Comparison of ENCODE assay signal across 14 mouse cellular contexts in the genomic region with DNA sequence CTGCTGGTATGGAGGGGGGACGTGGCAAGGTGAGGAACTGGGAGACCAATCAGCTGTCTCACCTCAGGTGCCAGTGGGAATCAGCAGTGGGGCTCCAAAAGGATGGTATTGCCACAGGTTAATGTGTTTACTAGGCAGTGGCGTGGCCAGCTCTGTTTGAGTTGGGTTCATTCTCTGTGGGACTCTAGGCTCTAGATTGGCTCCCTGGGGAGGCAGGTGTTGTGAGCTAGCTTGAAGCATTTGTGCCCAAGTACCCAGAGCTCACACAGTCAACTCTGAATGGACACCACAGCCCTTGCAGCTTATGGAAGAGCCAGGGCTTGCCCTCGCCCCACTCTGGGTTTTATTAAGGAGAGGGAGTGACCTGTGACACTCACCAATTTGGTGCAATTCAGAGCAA. TPM values are rescaled to one million over a fixed set of nuclear protein-coding genes. Genes with fewer than 3 reads are reported as not detected.
DNase-seq lines count a peak whose midpoint lies in the region; ATAC-seq and TF ChIP-seq lines count a peak whose summit lies in the region.
"Had no signal": no experiment of that assay in that cellular context is flagged by ENCODE, and none has a peak within 500 bp of the region (broad histone marks: within the 10 kb centered on the region; RNA-seq: fewer than 3 reads in every experiment).

No protein-coding gene starts in this region.

- TF ChIP-seq POLR2A in bone marrow, adult 2 months (IDR thresholded peaks at IDR 0.05; ENCODE audit: borderline replicate concordance, control insufficient read depth, low read depth, low read length), result no peak

- no peak for TF ChIP-seq CTCF in bone marrow, adult 2 months (IDR thresholded peaks at IDR 0.05; ENCODE audit: control insufficient read depth, insufficient read depth, low read length)

- no peaks in the 10 kb centered on the region for H3K27me3 ChIP-seq in heart, embryonic 15.5 days
- no peaks in the 10 kb centered on the region; the same call in 1 of the 2 replicates for H3K27me3 ChIP-seq in heart, embryonic 12.5 days (replicated peaks)
- H3K27me3 ChIP-seq in limb, embryonic 10.5 days (ENCODE audit: low read depth, poor library complexity, severe bottlenecking), result no peaks in the 10 kb centered on the region
- H3K27me3 ChIP-seq: neural tube, embryonic 15.5 days had no signal

- peak overlapping the region; percentile 3; the same call in 1 of the 2 replicates for H3K27ac ChIP-seq in heart, embryonic 15.5 days
- no peak overlapping the region for H3K27ac ChIP-seq in heart, embryonic 12.5 days (ENCODE audit: poor library complexity, severe bottlenecking)
- H3K27ac ChIP-seq in bone marrow, adult 2 months (ENCODE audit: control insufficient read depth, insufficient read depth, low read depth, low read length, poor library complexity), result peak overlapping the region; percentile 64
- H3K27ac ChIP-seq in limb, embryonic 10.5 days, result peak overlapping the region; percentile 80
- H3K27ac ChIP-seq: liver, embryonic 14.5 days; neural tube, embryonic 15.5 days had no signal

- H3K4me2 ChIP-seq in heart, embryonic 15.5 days, result no peak overlapping the region
- H3K4me2 ChIP-seq in heart, embryonic 12.5 days, result no peak overlapping the region
- H3K4me2 ChIP-seq: midbrain, embryonic 11.5 days; neural tube, embryonic 15.5 days had no signal

- ATAC-seq in heart, embryonic 15.5 days (replicated peaks; ENCODE audit: insufficient number of reproducible peaks, insufficient read depth, low FRiP score, low read depth), result no peak
- no peak for ATAC-seq in heart, embryonic 12.5 days (ENCODE audit: insufficient number of reproducible peaks, low FRiP score)

- H3K9ac ChIP-seq in heart, embryonic 15.5 days, result no peak overlapping the region
- H3K9ac ChIP-seq in heart, embryonic 12.5 days, result no peak overlapping the region
- H3K9ac ChIP-seq: liver, embryonic 14.5 days; neural tube, embryonic 15.5 days had no signal

- H3K9me3 ChIP-seq in heart, embryonic 15.5 days (replicated peaks), result no peaks in the 10 kb centered on the region
- no peaks in the 10 kb centered on the region for H3K9me3 ChIP-seq in heart, embryonic 12.5 days (replicated peaks)
- no peaks in the 10 kb centered on the region for H3K9me3 ChIP-seq in limb, embryonic 10.5 days (replicated peaks)
- H3K9me3 ChIP-seq: neural tube, embryonic 15.5 days had no signal

- H3K4me1 ChIP-seq in heart, embryonic 15.5 days (replicated peaks), result peaks cover 31% of the 10 kb centered on the region
- H3K4me1 ChIP-seq in heart, embryonic 12.5 days (replicated peaks), result peaks cover 50% of the 10 kb centered on the region
- H3K4me1 ChIP-seq in bone marrow, adult 2 months (ENCODE audit: control insufficient read depth, insufficient read depth, low read length), result peaks cover 17% of the 10 kb centered on the region
- peaks cover 48% of the 10 kb centered on the region for H3K4me1 ChIP-seq in limb, embryonic 10.5 days

- WGBS in heart, embryonic 15.5 days, result 80% methylated on average over 3 of the region's 3 CpGs
- WGBS in heart, embryonic 12.5 days, result 86% methylated on average over 3 of the region's 3 CpGs
- 37% methylated on average over 3 of the region's 3 CpGs for WGBS in bone marrow, adult 2 months
- WGBS in limb, embryonic 10.5 days, result 56% methylated on average over 3 of the region's 3 CpGs

- DNase-seq in spleen, adult 18-20 months, result peak; percentile 34 to 50
- no peak for DNase-seq in spleen, adult 12 weeks (ENCODE audit: low spot score)
- no peak for DNase-seq in limb, embryonic 10.5 days (ENCODE audit: low spot score)
- DNase-seq in cerebellum, adult 8-10 months, result no peak
- DNase-seq in layer of hippocampus, postnatal 25 days (ENCODE audit: extremely low spot score in 1 of 2, low spot score in 1 of 2), result no peak
- DNase-seq: adrenal gland, postnatal 25 days; cerebellum, postnatal 10 days; lung, postnatal 10 days had no signal

- no peak overlapping the region for H3K4me3 ChIP-seq in heart, embryonic 15.5 days
- H3K4me3 ChIP-seq in heart, embryonic 12.5 days, result no peak overlapping the region
- no peak overlapping the region for H3K4me3 ChIP-seq in bone marrow, adult 2 months (replicated peaks; ENCODE audit: control insufficient read depth, low read depth, low read length)
- no peak overlapping the region for H3K4me3 ChIP-seq in limb, embryonic 10.5 days
- H3K4me3 ChIP-seq: neural tube, embryonic 15.5 days had no signal

- peaks cover 19% of the 10 kb centered on the region; the same call in 1 of the 2 replicates for H3K36me3 ChIP-seq in heart, embryonic 15.5 days
- peaks cover 29% of the 10 kb centered on the region for H3K36me3 ChIP-seq in heart, embryonic 12.5 days
- H3K36me3 ChIP-seq in limb, embryonic 10.5 days, result peaks cover 34% of the 10 kb centered on the region

RNA-seq across cellular contexts. Expression of a gene that starts 13.6 kb away (rescaled TPM):
- 4.3 and 5.8 TPM in 2 replicates for polyA plus RNA-seq in heart, embryonic 15.5 days (2015; fragmentation: Nextera tagmentation; extraction: Ambion mirVana)
- 4.0 and 4.5 TPM in 2 replicates for polyA plus RNA-seq in heart, embryonic 12.5 days (2016; fragmentation: Nextera tagmentation; extraction: Ambion mirVana)
- 71.5 and 171 TPM in 2 replicates for polyA plus RNA-seq in bone marrow, adult 2 months (2011; ENCODE audit: insufficient read depth, insufficient read length, low replicate concordance, missing spikeins)
- 0.34 and 0.35 TPM in 2 replicates for polyA plus RNA-seq in limb, embryonic 10.5 days (2016; fragmentation: Nextera tagmentation; extraction: Ambion mirVana)
- total RNA-seq in layer of hippocampus, postnatal 25 days (2021), result 1 to 10 TPM in 1 of 2 experiments, under 1 TPM in 1; 0.98 to 1.5 TPM

RNA-seq across cellular contexts. Expression of a gene that starts 35.3 kb away (rescaled TPM):
- 91.1 and 96.0 TPM in 2 replicates for polyA plus RNA-seq in heart, embryonic 15.5 days (2015; fragmentation: Nextera tagmentation; extraction: Ambion mirVana)
- 80.0 and 87.6 TPM in 2 replicates for polyA plus RNA-seq in heart, embryonic 12.5 days (2016; fragmentation: Nextera tagmentation; extraction: Ambion mirVana)
- polyA plus RNA-seq in bone marrow, adult 2 months (2011; ENCODE audit: insufficient read depth, insufficient read length, low replicate concordance, missing spikeins), result 35.1 and 81.6 TPM in 2 replicates
- polyA plus RNA-seq in limb, embryonic 10.5 days (2016; fragmentation: Nextera tagmentation; extraction: Ambion mirVana), result 47.9 and 52.9 TPM in 2 replicates
- total RNA-seq in layer of hippocampus, postnatal 25 days (2021), result 10 to 100 TPM; 96.8 to 96.9 TPM

RNA-seq across cellular contexts. Expression of a gene that starts 39.9 kb away (rescaled TPM):
- polyA plus RNA-seq in heart, embryonic 15.5 days (2015; fragmentation: Nextera tagmentation; extraction: Ambion mirVana), result 86.8 and 107 TPM in 2 replicates
- 101 and 112 TPM in 2 replicates for polyA plus RNA-seq in heart, embryonic 12.5 days (2016; fragmentation: Nextera tagmentation; extraction: Ambion mirVana)
- polyA plus RNA-seq in bone marrow, adult 2 months (2011; ENCODE audit: insufficient read depth, insufficient read length, low replicate concordance, missing spikeins), result 36.2 and 51.6 TPM in 2 replicates
- polyA plus RNA-seq in limb, embryonic 10.5 days (2016; fragmentation: Nextera tagmentation; extraction: Ambion mirVana), result 239 and 250 TPM in 2 replicates
- 10 to 100 TPM; 17.7 to 19.6 TPM for total RNA-seq in layer of hippocampus, postnatal 25 days (2021)

RNA-seq across cellular contexts. Expression of a gene that starts 43.9 kb away (rescaled TPM):
- 224 and 299 TPM in 2 replicates for polyA plus RNA-seq in heart, embryonic 15.5 days (2015; fragmentation: Nextera tagmentation; extraction: Ambion mirVana)
- 317 and 330 TPM in 2 replicates for polyA plus RNA-seq in heart, embryonic 12.5 days (2016; fragmentation: Nextera tagmentation; extraction: Ambion mirVana)
- polyA plus RNA-seq in bone marrow, adult 2 months (2011; ENCODE audit: insufficient read depth, insufficient read length, low replicate concordance, missing spikeins), result 111 and 170 TPM in 2 replicates
- 234 and 286 TPM in 2 replicates for polyA plus RNA-seq in limb, embryonic 10.5 days (2016; fragmentation: Nextera tagmentation; extraction: Ambion mirVana)
- total RNA-seq in layer of hippocampus, postnatal 25 days (2021), result 100 to 1,000 TPM; 556 to 630 TPM

RNA-seq across cellular contexts. Expression of a gene that starts 56.9 kb away (rescaled TPM):
- 3.0 and 7.0 TPM in 2 replicates for polyA plus RNA-seq in heart, embryonic 15.5 days (2015; fragmentation: Nextera tagmentation; extraction: Ambion mirVana)
- 2.0 and 2.1 TPM in 2 replicates for polyA plus RNA-seq in heart, embryonic 12.5 days (2016; fragmentation: Nextera tagmentation; extraction: Ambion mirVana)
- 25.2 and 41.8 TPM in 2 replicates for polyA plus RNA-seq in bone marrow, adult 2 months (2011; ENCODE audit: insufficient read depth, insufficient read length, low replicate concordance, missing spikeins)
- polyA plus RNA-seq in limb, embryonic 10.5 days (2016; fragmentation: Nextera tagmentation; extraction: Ambion mirVana), result 6.4 and 6.7 TPM in 2 replicates
- 1 to 10 TPM; 5.6 to 8.2 TPM for total RNA-seq in layer of hippocampus, postnatal 25 days (2021)

Comparison
In these comparisons a context has a peak if more than half of its experiments do, and no peak if none do; other contexts are left out.
1. DNase-seq: peak in spleen, adult 18-20 months (2 of 2); none in spleen, adult 12 weeks (single experiment), limb, embryonic 10.5 days (single experiment), cerebellum, adult 8-10 months (single experiment) and layer of hippocampus, postnatal 25 days (0 of 2).
2. RNA of a gene that starts 13.6 kb away (polyA plus RNA-seq): 71.5 to 171 TPM in bone marrow, adult 2 months; 4.3 to 5.8 TPM in heart, embryonic 15.5 days, 4.0 to 4.5 TPM in heart, embryonic 12.5 days and 0.34 to 0.35 TPM in limb, embryonic 10.5 days; every median in the first group is over 10 times any median in the second.